Mouse (Mus musculus) left cerebral cortex, postnatal 14 days (tissue): ENCODE measurements around the gene Olfr1445. TPM values are rescaled to one million over a fixed set of nuclear protein-coding genes. Genes with fewer than 3 reads are reported as not detected.

Source experiments
- DNase-seq, 2 experiments: peaks; one replicate each; pipeline ENCODE4 v3.0.0; 2021 to 2022; ENCODE audit warnings: low spot score in 2 of 2, mixed read lengths in 1 of 2
- intact Hi-C: fragments of 180-260 bp; cut with DNase I; formaldehyde crosslinking; loops from one replicate; pipeline ENCODE4 v1.15.1; 2025
- long read RNA-seq, 2 experiments: library from polyadenylated mRNA; stranded (forward); transcript quantifications; one replicate each; pipeline ENCODE4 v2.0.0; 2021
- total RNA-seq, 2 experiments: library from RNA; stranded (reverse); gene quantifications; 2 replicates each; pipeline ENCODE4 v1.2.3; 2021

Olfr1445 gene
- total RNA-seq = not detected
- long read RNA-seq, experiment 1 = 0 reads
- long read RNA-seq, experiment 2 = 0 reads

- intact Hi-C loops = no loop called here
- no peak for DNase-seq
Measured at GRCm38 (mm10) chr19:12883555-12883954, at the start of gene Olfr1445. Gene Olfr1445, plus strand, starts transcription at chr19:12883855.

GRCm38 (mm10) chr19:12838507-12838906 is 45.1 kb upstream of the Olfr1445 start:
- DNase-seq = peak in 1 of 2 experiments; percentile 47
- intact Hi-C loops = no loop called here

GRCm38 (mm10) chr19:12846382-12846781 is 37.3 kb upstream of the Olfr1445 start, which contains the start of gene Gm5244:
Gene Gm5244, plus strand, starts transcription at chr19:12846682.
- no peak for DNase-seq
- intact Hi-C loops = no loop called here

- no peak for DNase-seq
- intact Hi-C loops = no loop called here
Measured at GRCm38 (mm10) chr19:12856983-12857382, 26.7 kb upstream of the Olfr1445 start, which contains the start of gene Olfr1444. Gene Olfr1444, plus strand, starts transcription at chr19:12857283.

DNA sequence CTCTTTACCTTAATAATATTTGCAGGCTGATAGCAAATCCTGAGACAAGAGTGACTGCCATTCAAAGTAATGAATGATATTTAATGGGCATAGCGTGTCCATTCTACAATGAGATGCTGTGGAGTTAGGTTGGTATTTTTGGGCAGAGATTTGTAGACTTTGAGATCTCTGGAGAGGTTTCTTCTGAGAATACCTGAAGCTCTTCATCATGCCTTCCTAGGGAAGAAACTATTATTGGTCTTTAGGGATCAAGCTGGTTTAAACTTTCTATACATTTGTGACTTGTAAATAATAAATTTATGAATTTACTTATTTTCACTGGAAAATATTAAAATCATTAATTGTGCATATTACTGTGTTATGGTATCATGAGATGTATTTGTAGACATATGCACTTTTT is 9.8 kb downstream of the Olfr1445 start, which contains the start of gene Olfr1446:
Gene Olfr1446 (minus strand): TSS at position 101 of the 400 bp plus-strand sequence.
- no peak for DNase-seq

GRCm38 (mm10) chr19:12903643-12904042 is 20.0 kb downstream of the Olfr1445 start, which contains the start of gene Olfr1447:
Gene Olfr1447, minus strand, starts transcription at chr19:12903743.
- intact Hi-C loops = no loop called here
- no peak for DNase-seq

More for the DNA sequence above, 9.8 kb downstream of the Olfr1445 start, which contains the start of gene Olfr1446:
- intact Hi-C loops = no loop called here

- no peak for DNase-seq
- intact Hi-C loops = no loop called here
Measured at GRCm38 (mm10) chr19:12924319-12924718, 40.7 kb downstream of the Olfr1445 start, which contains the start of gene Olfr1448. Gene Olfr1448, minus strand, starts transcription at chr19:12924419.

DNA sequence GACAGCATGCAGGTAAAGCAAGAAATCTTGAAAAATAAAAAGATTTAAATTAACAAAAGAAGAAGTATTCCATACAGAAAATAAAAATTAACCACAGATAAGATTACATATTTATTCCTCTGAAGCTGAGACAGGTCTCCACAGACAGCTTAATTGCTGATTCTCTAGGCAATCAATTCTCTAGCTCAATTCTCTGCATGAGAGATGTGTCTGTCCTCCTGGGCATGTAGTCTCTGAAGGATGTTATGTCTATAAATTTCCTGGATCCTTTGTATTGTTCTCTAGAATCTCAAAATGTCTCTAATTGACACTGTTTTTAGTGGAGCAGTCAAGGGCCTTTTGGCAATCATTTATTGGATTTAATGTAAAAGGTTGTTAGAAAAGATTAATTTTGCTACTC is 46.9 kb downstream of the Olfr1445 start, which contains the start of gene Olfr1449:
Gene Olfr1449 (plus strand): TSS at position 301 of the 400 bp plus-strand sequence.
- DNase-seq = no peak
- intact Hi-C loops = no loop called here

Other genes with a start within 250 kb of the Olfr1445 start
- gene Olfr1442, start 213.4 kb upstream of the Olfr1445 start, total RNA-seq = not detected
- gene Olfr1443, start 205.7 kb upstream of the Olfr1445 start, total RNA-seq = not detected
- not detected for gene Keg1, start 188.1 kb upstream of the Olfr1445 start, total RNA-seq
- 1 to 10 TPM; 2.2 to 2.9 TPM for gene Cntf, start 118.2 kb upstream of the Olfr1445 start, total RNA-seq
- 10 to 100 TPM; 81.8 to 86.6 TPM for gene Zfp91, start 87.7 kb upstream of the Olfr1445 start, total RNA-seq
- 1 to 10 TPM; 1.2 to 2.1 TPM for gene Lpxn, start 87.7 kb upstream of the Olfr1445 start, total RNA-seq
- not detected for gene Gm5244, start 37.2 kb upstream of the Olfr1445 start, total RNA-seq
- gene Olfr1444, start 26.6 kb upstream of the Olfr1445 start, total RNA-seq = not detected
- not detected for gene Olfr1446, start 9.7 kb downstream of the Olfr1445 start, total RNA-seq
- gene Olfr1447, start 19.9 kb downstream of the Olfr1445 start, total RNA-seq = not detected
- gene Olfr1448, start 40.6 kb downstream of the Olfr1445 start, total RNA-seq = not detected
- gene Olfr1449, start 47.0 kb downstream of the Olfr1445 start, total RNA-seq = not detected
- not detected for gene Olfr1450, start 66.4 kb downstream of the Olfr1445 start, total RNA-seq
- not detected for gene Olfr1451, start 111.2 kb downstream of the Olfr1445 start, total RNA-seq
- gene Olfr1453, start 144.5 kb downstream of the Olfr1445 start, total RNA-seq = not detected
- gene Olfr1454, start 176.8 kb downstream of the Olfr1445 start, total RNA-seq = not detected
- gene Olfr1457, start 214.0 kb downstream of the Olfr1445 start, total RNA-seq = not detected
- gene Olfr1458, start 222.9 kb downstream of the Olfr1445 start, total RNA-seq = not detected